Comparison of ENCODE assay signal across 22 mouse cellular contexts in genomic region chr3:95643097-95643496, GRCm38 (mm10). TPM values are rescaled to one million over a fixed set of nuclear protein-coding genes. Genes with fewer than 3 reads are reported as not detected.
DNase-seq lines count a peak whose midpoint lies in the region; ATAC-seq and TF ChIP-seq lines count a peak whose summit lies in the region.
"Had no signal": no experiment of that assay in that cellular context is flagged by ENCODE, and none has a peak within 500 bp of the region (broad histone marks: within the 10 kb centered on the region; RNA-seq: fewer than 3 reads in every experiment).

No protein-coding gene starts in this region.

- no peaks in the 10 kb centered on the region for H3K79me2 ChIP-seq in MEL (ENCODE audit: control insufficient read depth, insufficient read depth, low read length, poor library complexity)

- DNase-seq in MEL (ENCODE audit: low read depth, low spot score) (peak; percentile 90), liver (peak; percentile 17)
- no peak for DNase-seq in thymus, postnatal 10 days (ENCODE audit: low spot score in 2 of 2)
- DNase-seq in heart, adult 11 months: no peak
- DNase-seq in frontal cortex, postnatal 25 days (ENCODE audit: low spot score in 2 of 2): no peak
- no peak for DNase-seq in spleen, adult 12 weeks (ENCODE audit: low spot score)
- DNase-seq: adrenal gland, postnatal 14 days; cerebellum, adult 11-12 months; gastrocnemius, postnatal 14 days; heart, postnatal 4 days; kidney, adult 2 months; kidney, postnatal 10 days; right cerebral cortex, postnatal 4 days; thymus, postnatal 4 days had no signal

- peak; percentile 94 for TF ChIP-seq EP300 in MEL (IDR thresholded peaks at IDR 0.05; ENCODE audit: low read depth in 1 of 2, low read length in 2 of 2)

- peak overlapping the region; percentile 11; the same call in 1 of the 2 replicates for H3K4me2 ChIP-seq in liver, embryonic 16.5 days (ENCODE audit: low read depth, low read length)
- H3K4me2 ChIP-seq: forebrain, embryonic 13.5 days; heart, embryonic 15.5 days had no signal

- TF ChIP-seq CTCF in MEL (IDR thresholded peaks at IDR 0.05 in 2 of 3, conservative IDR thresholded peaks at IDR 0.05 in 1 of 3; ENCODE audit: control insufficient read depth in 1 of 3, insufficient read depth in 1 of 3, low read depth in 2 of 3, low read length in 3 of 3, poor library complexity in 1 of 3, severe bottlenecking in 1 of 3): no peak

- H3K27me3 ChIP-seq in MEL (ENCODE audit: control insufficient read depth in 1 of 2, insufficient read depth in 2 of 2, low read length in 2 of 2): no peaks in the 10 kb centered on the region
- H3K27me3 ChIP-seq in liver, embryonic 16.5 days (ENCODE audit: control insufficient read depth, insufficient read depth, low read depth, low read length): no peaks in the 10 kb centered on the region
- H3K27me3 ChIP-seq: forebrain, embryonic 13.5 days; heart, embryonic 15.5 days; megakaryocyte, embryonic 14.5 days had no signal

- H3K27ac ChIP-seq in MEL (ENCODE audit: control insufficient read depth, low read depth, low read length): peak overlapping the region; percentile 50
- H3K27ac ChIP-seq in liver, embryonic 16.5 days (ENCODE audit: low read length): peak overlapping the region; percentile 68
- H3K27ac ChIP-seq: embryonic facial prominence, embryonic 10.5 days; forebrain, embryonic 13.5 days; heart, embryonic 15.5 days; layer of hippocampus, adult 2 months had no signal

- 0 out of 2 replicates have a peak overlapping the region, but pooled peaks have one; percentile 1 for H3K9ac ChIP-seq in MEL (ENCODE audit: control insufficient read depth, low read depth, low read length, poor library complexity, severe bottlenecking)
- H3K9ac ChIP-seq in liver, embryonic 16.5 days (ENCODE audit: low read depth, low read length): no peak overlapping the region
- H3K9ac ChIP-seq: forebrain, embryonic 13.5 days; heart, embryonic 15.5 days had no signal

- H3K4me3 ChIP-seq in MEL (ENCODE audit: control insufficient read depth in 1 of 2, insufficient read depth in 1 of 2, low read depth in 2 of 2, low read length in 2 of 2): no peak overlapping the region
- H3K4me3 ChIP-seq in liver, embryonic 16.5 days (ENCODE audit: low read depth, low read length): no peak overlapping the region
- H3K4me3 ChIP-seq: embryonic facial prominence, embryonic 10.5 days; forebrain, embryonic 13.5 days; heart, embryonic 15.5 days; layer of hippocampus, adult 2 months; megakaryocyte, embryonic 14.5 days had no signal

- WGBS in liver, embryonic 16.5 days (ENCODE audit: insufficient replicate concordance): 35% methylated on average over 7 of the region's 7 CpGs

- H3K9me3 ChIP-seq in MEL (replicated peaks; ENCODE audit: insufficient read depth, low read length): no peaks in the 10 kb centered on the region
- no peaks in the 10 kb centered on the region for H3K9me3 ChIP-seq in liver, embryonic 16.5 days (replicated peaks; ENCODE audit: control insufficient read depth, low read length)
- H3K9me3 ChIP-seq: embryonic facial prominence, embryonic 10.5 days; forebrain, embryonic 13.5 days; heart, embryonic 15.5 days; megakaryocyte, embryonic 14.5 days had no signal

- H3K36me3 ChIP-seq in MEL (ENCODE audit: control insufficient read depth in 1 of 2, insufficient read depth in 2 of 2, low read length in 2 of 2): peaks cover 6 to 42% of the 10 kb centered on the region in 2 experiments; a peak in 3 of 4 replicates
- no peaks in the 10 kb centered on the region for H3K36me3 ChIP-seq in liver, embryonic 16.5 days (ENCODE audit: control insufficient read depth, insufficient read depth)

- TF ChIP-seq POLR2A in MEL (IDR thresholded peaks at IDR 0.05; ENCODE audit: control insufficient read depth in 1 of 2, insufficient read depth in 1 of 2, low read depth in 1 of 2, low read length in 2 of 2, poor library complexity in 1 of 2): no peak

- peaks cover 16 to 35% of the 10 kb centered on the region in 2 experiments for H3K4me1 ChIP-seq in MEL (ENCODE audit: control insufficient read depth in 1 of 2, insufficient read depth in 2 of 2, low read length in 2 of 2)
- peaks cover 40% of the 10 kb centered on the region for H3K4me1 ChIP-seq in liver, embryonic 16.5 days (ENCODE audit: control insufficient read depth, low read depth, low read length)
- H3K4me1 ChIP-seq: embryonic facial prominence, embryonic 10.5 days; forebrain, embryonic 13.5 days; heart, embryonic 15.5 days had no signal

- peak; percentile 78 for ATAC-seq in liver, embryonic 16.5 days (ENCODE audit: low read depth)
- ATAC-seq: forebrain, embryonic 13.5 days; hindbrain, embryonic 16.5 days; lung, postnatal 0 days had no signal

- TF ChIP-seq RAD21 in MEL (IDR thresholded peaks at IDR 0.05; ENCODE audit: low read depth, low read length): no peak

TF ChIP-seq in MEL, 35 proteins besides CTCF, POLR2A, EP300 and RAD21:
- TF ChIP-seq TCF12 (IDR thresholded peaks at IDR 0.05; ENCODE audit: low read depth, low read length) (peak; percentile 93), MYC (IDR thresholded peaks at IDR 0.05; ENCODE audit: low read depth, low read length) (peak; percentile 50; the same call in 1 of the 2 replicates), MXI1 (IDR thresholded peaks at IDR 0.05; ENCODE audit: low read depth, low read length) (peak; percentile 43), POLR2AphosphoS2 (IDR thresholded peaks at IDR 0.05; ENCODE audit: low read length) (no peak), CHD1 (IDR thresholded peaks at IDR 0.05; ENCODE audit: low read depth, low read length) (no peak), ETS1 (IDR thresholded peaks at IDR 0.05; ENCODE audit: low read depth, low read length) (peak; percentile 87), BHLHE40 (IDR thresholded peaks at IDR 0.05; ENCODE audit: borderline replicate concordance, low read depth, low read length) (peak; percentile 21; the same call in 1 of the 2 replicates), ZMIZ1 (IDR thresholded peaks at IDR 0.05; ENCODE audit: low read depth, low read length) (no peak; the same call in 1 of the 2 replicates), TAL1 (IDR thresholded peaks at IDR 0.05; ENCODE audit: low read length) (peak; percentile 97), MYB (IDR thresholded peaks at IDR 0.05; ENCODE audit: low read depth, low read length) (peak; percentile 86), TBP (IDR thresholded peaks at IDR 0.05; ENCODE audit: low read depth, low read length) (peak; percentile 59), JUND (IDR thresholded peaks at IDR 0.05; ENCODE audit: low read depth, low read length) (0 out of 2 replicates have a peak, but pooled peaks have one; percentile 2), RCOR1 (IDR thresholded peaks at IDR 0.05; ENCODE audit: low read depth, low read length) (peak; percentile 95), GATA1 (IDR thresholded peaks at IDR 0.05; ENCODE audit: low read depth, low read length) (peak; percentile 94), SIN3A (IDR thresholded peaks at IDR 0.05; ENCODE audit: low read length) (peak; percentile 80), UBTF (IDR thresholded peaks at IDR 0.05; ENCODE audit: borderline replicate concordance, insufficient read depth, low read depth, low read length) (no peak)
TF ChIP-seq in MEL: peak in this region for 12.

RNA-seq across cellular contexts. Expression of gene Mcl1, which starts 15.5 kb away (rescaled TPM):
- total RNA-seq in MEL (2012; rRNA removed): 140 and 142 TPM in 2 replicates
- polyA plus RNA-seq in MEL (2012; ENCODE audit: insufficient read depth in 1 of 2, insufficient read length in 2 of 2, low read depth in 1 of 2, low replicate concordance in 2 of 2, missing spikeins in 1 of 2): 100 to 1,000 TPM; 156 to 211 TPM
- polyA plus RNA-seq in liver, embryonic 16.5 days (2015; fragmentation: Nextera tagmentation; extraction: Ambion mirVana): 11.1 and 14.5 TPM in 2 replicates

RNA-seq across cellular contexts. Expression of gene Ensa, which starts 18.3 kb away (rescaled TPM):
- total RNA-seq in MEL (2012; rRNA removed): 68.5 and 85.2 TPM in 2 replicates
- 10 to 100 TPM in 1 of 2 experiments, not detected in 1; 90.5 TPM for polyA plus RNA-seq in MEL (2012; ENCODE audit: insufficient read depth in 1 of 2, insufficient read length in 2 of 2, low read depth in 1 of 2, low replicate concordance in 2 of 2, missing spikeins in 1 of 2)
- polyA plus RNA-seq in liver, embryonic 16.5 days (2015; fragmentation: Nextera tagmentation; extraction: Ambion mirVana): 32.8 and 33.4 TPM in 2 replicates

RNA-seq across cellular contexts. Expression of gene Adamtsl4, which starts 44.6 kb away (rescaled TPM):
- total RNA-seq in MEL (2012; rRNA removed): 0.03 and 0.27 TPM in 2 replicates
- polyA plus RNA-seq in MEL (2012; ENCODE audit: insufficient read depth in 1 of 2, insufficient read length in 2 of 2, low read depth in 1 of 2, low replicate concordance in 2 of 2, missing spikeins in 1 of 2): under 1 TPM in 1 of 2 experiments, not detected in 1; 0.88 TPM
- 0.74 and 0.83 TPM in 2 replicates for polyA plus RNA-seq in liver, embryonic 16.5 days (2015; fragmentation: Nextera tagmentation; extraction: Ambion mirVana)

RNA-seq across cellular contexts. Expression of gene Golph3l, which starts 54.4 kb away (rescaled TPM):
- total RNA-seq in MEL (2012; rRNA removed): 41.0 and 43.8 TPM in 2 replicates
- polyA plus RNA-seq in MEL (2012; ENCODE audit: insufficient read depth in 1 of 2, insufficient read length in 2 of 2, low read depth in 1 of 2, low replicate concordance in 2 of 2, missing spikeins in 1 of 2): 10 to 100 TPM in 1 of 2 experiments, not detected in 1; 45.1 TPM
- 31.4 and 33.2 TPM in 2 replicates for polyA plus RNA-seq in liver, embryonic 16.5 days (2015; fragmentation: Nextera tagmentation; extraction: Ambion mirVana)

Comparison
In these comparisons a context has a peak if more than half of its experiments do, and no peak if none do; other contexts are left out.
1. DNase-seq: peak in MEL (single experiment) and liver (single experiment); none in thymus, postnatal 10 days (0 of 2), heart, adult 11 months (single experiment), frontal cortex, postnatal 25 days (0 of 2) and spleen, adult 12 weeks (single experiment).
2. RNA of gene Mcl1, which starts 15.5 kb away (polyA plus RNA-seq): 156 to 211 TPM in MEL; 11.1 to 14.5 TPM in liver, embryonic 16.5 days; every median in the first group is over 10 times any median in the second.